Comparison of ENCODE assay signal across 28 mouse cellular contexts in the genomic region with DNA sequence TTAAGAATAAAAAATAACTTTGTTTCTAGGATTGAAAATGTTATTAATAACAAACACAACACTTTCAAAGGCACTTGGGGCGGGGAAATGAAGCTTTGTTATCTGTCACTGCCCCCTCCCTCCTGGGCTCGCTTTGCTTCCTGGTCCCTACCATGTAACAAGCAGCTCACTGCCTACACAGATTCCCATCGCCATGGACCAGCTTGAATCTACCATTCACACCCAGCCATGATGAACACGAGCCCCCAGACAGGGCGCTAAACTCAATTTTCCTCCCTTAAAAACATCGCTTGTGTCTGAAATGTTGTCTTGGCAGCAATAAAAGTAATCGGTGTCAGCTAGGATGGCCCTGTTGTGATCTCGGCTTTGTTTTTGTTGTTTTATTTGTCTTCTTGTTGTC.
A peak's percentile ranks its signal among the peaks of the same experiment; 100 is the strongest.
DNase-seq lines count a peak whose midpoint lies in the region; ATAC-seq and TF ChIP-seq lines count a peak whose summit lies in the region.
"Had no signal": no experiment of that assay in that cellular context is flagged by ENCODE, and none has a peak within 500 bp of the region (broad histone marks: within the 10 kb centered on the region; RNA-seq: fewer than 3 reads in every experiment).

No protein-coding gene starts in this region.

- H3K4me1 ChIP-seq in neural tube, embryonic 15.5 days, result no peaks in the 10 kb centered on the region
- H3K4me1 ChIP-seq in lung, postnatal 0 days (ENCODE audit: insufficient read depth, low read depth, low read length), result no peaks in the 10 kb centered on the region
- no peaks in the 10 kb centered on the region for H3K4me1 ChIP-seq in intestine, postnatal 0 days (replicated peaks; ENCODE audit: control insufficient read depth, insufficient read depth, low read length)
- no peaks in the 10 kb centered on the region for H3K4me1 ChIP-seq in intestine, embryonic 16.5 days (ENCODE audit: control insufficient read depth, insufficient read depth, low read length)
- H3K4me1 ChIP-seq: embryonic facial prominence, embryonic 12.5 days; heart, embryonic 12.5 days; heart, embryonic 15.5 days; hindbrain, embryonic 10.5 days; hindbrain, embryonic 13.5 days had no signal

- H3K9ac ChIP-seq in neural tube, embryonic 15.5 days (replicated peaks), result no peak overlapping the region
- no peak overlapping the region for H3K9ac ChIP-seq in lung, postnatal 0 days (replicated peaks; ENCODE audit: low read depth)
- no peak overlapping the region for H3K9ac ChIP-seq in intestine, postnatal 0 days (ENCODE audit: low read depth, low read length)
- H3K9ac ChIP-seq in intestine, embryonic 16.5 days (ENCODE audit: low read depth, low read length), result no peak overlapping the region
- H3K9ac ChIP-seq: embryonic facial prominence, embryonic 12.5 days; embryonic facial prominence, embryonic 15.5 days; forebrain, postnatal 0 days; heart, embryonic 12.5 days; heart, embryonic 15.5 days; hindbrain, embryonic 13.5 days had no signal

- DNase-seq in neural tube, embryonic 10.5 days (ENCODE audit: extremely low spot score, low spot score), result peak; percentile 7
- peak; percentile 48 for DNase-seq in lung, postnatal 0 days (ENCODE audit: low spot score)
- DNase-seq in lung, postnatal 25 days (ENCODE audit: low spot score), result peak; percentile 20
- DNase-seq in urinary bladder, postnatal 10 days (ENCODE audit: low spot score), result no peak
- DNase-seq: adrenal gland, adult 2 months; adrenal gland, postnatal 14 days; cerebellum, adult 11 months; cerebellum, adult 2 months; cerebellum, adult 9-11 months; cerebellum, postnatal 25 days; forebrain, postnatal 0 days; gastrocnemius, postnatal 10 days; gastrocnemius, postnatal 36 days; heart, adult 2 months; heart, postnatal 10 days; heart, postnatal 36 days had no signal

- ATAC-seq in neural tube, embryonic 15.5 days (ENCODE audit: low FRiP score), result no peak
- ATAC-seq in lung, postnatal 0 days, result peak; percentile 48; the same call in 1 of the 2 replicates
- no peak for ATAC-seq in intestine, postnatal 0 days
- ATAC-seq in intestine, embryonic 16.5 days, result no peak
- ATAC-seq: CD4-positive, CD25-positive, alpha-beta regulatory T cell, adult 4 months; forebrain, embryonic 14.5 days; forebrain, postnatal 0 days; hindbrain, embryonic 16.5 days had no signal

- no peak for TF ChIP-seq CTCF in lung, postnatal 0 days (IDR thresholded peaks at IDR 0.05)
- no peak for TF ChIP-seq CTCF in intestine, postnatal 0 days (IDR thresholded peaks at IDR 0.05; ENCODE audit: low read depth)

- no peak overlapping the region for H3K27ac ChIP-seq in neural tube, embryonic 15.5 days (replicated peaks)
- no peak overlapping the region for H3K27ac ChIP-seq in lung, postnatal 0 days (ENCODE audit: low read length)
- no peak overlapping the region for H3K27ac ChIP-seq in intestine, postnatal 0 days (ENCODE audit: low read depth, low read length)
- no peak overlapping the region for H3K27ac ChIP-seq in intestine, embryonic 16.5 days (ENCODE audit: low read length)
- H3K27ac ChIP-seq: embryonic facial prominence, embryonic 12.5 days; embryonic facial prominence, embryonic 15.5 days; heart, adult 2 months; heart, embryonic 15.5 days; hindbrain, embryonic 10.5 days; hindbrain, embryonic 13.5 days had no signal

- H3K27me3 ChIP-seq in neural tube, embryonic 15.5 days (replicated peaks), result no peaks in the 10 kb centered on the region
- no peaks in the 10 kb centered on the region for H3K27me3 ChIP-seq in lung, postnatal 0 days (replicated peaks; ENCODE audit: insufficient read depth, low read length)
- no peaks in the 10 kb centered on the region for H3K27me3 ChIP-seq in intestine, postnatal 0 days (replicated peaks; ENCODE audit: control insufficient read depth, insufficient read depth, low read length)
- no peaks in the 10 kb centered on the region for H3K27me3 ChIP-seq in intestine, embryonic 16.5 days (replicated peaks; ENCODE audit: control insufficient read depth, insufficient read depth, low read length)
- H3K27me3 ChIP-seq: embryonic facial prominence, embryonic 12.5 days; embryonic facial prominence, embryonic 15.5 days; heart, embryonic 12.5 days; heart, embryonic 15.5 days; hindbrain, embryonic 13.5 days had no signal

- no peaks in the 10 kb centered on the region for H3K36me3 ChIP-seq in neural tube, embryonic 15.5 days
- no peaks in the 10 kb centered on the region for H3K36me3 ChIP-seq in lung, postnatal 0 days (ENCODE audit: insufficient read depth, low read length)
- H3K36me3 ChIP-seq in intestine, postnatal 0 days (ENCODE audit: control insufficient read depth, insufficient read depth), result no peaks in the 10 kb centered on the region
- no peaks in the 10 kb centered on the region for H3K36me3 ChIP-seq in intestine, embryonic 16.5 days (ENCODE audit: control insufficient read depth, insufficient read depth, low read length)
- H3K36me3 ChIP-seq: embryonic facial prominence, embryonic 12.5 days; embryonic facial prominence, embryonic 15.5 days; heart, embryonic 12.5 days; heart, embryonic 15.5 days; hindbrain, embryonic 10.5 days; hindbrain, embryonic 13.5 days had no signal

- H3K4me2 ChIP-seq in neural tube, embryonic 15.5 days, result no peak overlapping the region
- H3K4me2 ChIP-seq in lung, postnatal 0 days (replicated peaks; ENCODE audit: low read depth, low read length), result no peak overlapping the region
- no peak overlapping the region for H3K4me2 ChIP-seq in intestine, postnatal 0 days (replicated peaks; ENCODE audit: low read depth)
- no peak overlapping the region for H3K4me2 ChIP-seq in intestine, embryonic 16.5 days (ENCODE audit: low read depth, low read length)
- H3K4me2 ChIP-seq: embryonic facial prominence, embryonic 12.5 days; embryonic facial prominence, embryonic 15.5 days; heart, embryonic 12.5 days; heart, embryonic 15.5 days; hindbrain, embryonic 13.5 days had no signal

- no peak for TF ChIP-seq EP300 in lung, postnatal 0 days (IDR thresholded peaks at IDR 0.05)

- WGBS in neural tube, embryonic 15.5 days, result 78% methylated on average over 8 of the region's 8 CpGs
- WGBS in lung, postnatal 0 days, result 60% methylated on average over 8 of the region's 8 CpGs
- 76% methylated on average over 8 of the region's 8 CpGs for WGBS in intestine, postnatal 0 days
- WGBS in intestine, embryonic 16.5 days, result 77% methylated on average over 8 of the region's 8 CpGs

- no peak overlapping the region for H3K4me3 ChIP-seq in neural tube, embryonic 15.5 days (replicated peaks)
- H3K4me3 ChIP-seq in lung, postnatal 0 days (ENCODE audit: low read depth, low read length), result no peak overlapping the region
- H3K4me3 ChIP-seq in intestine, postnatal 0 days (ENCODE audit: low read depth, low read length), result no peak overlapping the region
- no peak overlapping the region for H3K4me3 ChIP-seq in intestine, embryonic 16.5 days (ENCODE audit: low read length)
- H3K4me3 ChIP-seq: embryonic facial prominence, embryonic 12.5 days; embryonic facial prominence, embryonic 15.5 days; heart, adult 2 months; heart, embryonic 12.5 days; heart, embryonic 15.5 days; hindbrain, embryonic 10.5 days; hindbrain, embryonic 13.5 days had no signal

- no peaks in the 10 kb centered on the region for H3K9me3 ChIP-seq in neural tube, embryonic 15.5 days (replicated peaks)
- no peaks in the 10 kb centered on the region for H3K9me3 ChIP-seq in lung, postnatal 0 days (ENCODE audit: low read length)
- no peaks in the 10 kb centered on the region for H3K9me3 ChIP-seq in intestine, postnatal 0 days (ENCODE audit: control insufficient read depth)
- no peaks in the 10 kb centered on the region for H3K9me3 ChIP-seq in intestine, embryonic 16.5 days (ENCODE audit: control insufficient read depth, low read length)
- H3K9me3 ChIP-seq: embryonic facial prominence, embryonic 12.5 days; embryonic facial prominence, embryonic 15.5 days; heart, embryonic 12.5 days; heart, embryonic 15.5 days; hindbrain, embryonic 10.5 days; hindbrain, embryonic 13.5 days had no signal
